Comparison of ENCODE assay signal across 8 mouse cellular contexts in the genomic region with DNA sequence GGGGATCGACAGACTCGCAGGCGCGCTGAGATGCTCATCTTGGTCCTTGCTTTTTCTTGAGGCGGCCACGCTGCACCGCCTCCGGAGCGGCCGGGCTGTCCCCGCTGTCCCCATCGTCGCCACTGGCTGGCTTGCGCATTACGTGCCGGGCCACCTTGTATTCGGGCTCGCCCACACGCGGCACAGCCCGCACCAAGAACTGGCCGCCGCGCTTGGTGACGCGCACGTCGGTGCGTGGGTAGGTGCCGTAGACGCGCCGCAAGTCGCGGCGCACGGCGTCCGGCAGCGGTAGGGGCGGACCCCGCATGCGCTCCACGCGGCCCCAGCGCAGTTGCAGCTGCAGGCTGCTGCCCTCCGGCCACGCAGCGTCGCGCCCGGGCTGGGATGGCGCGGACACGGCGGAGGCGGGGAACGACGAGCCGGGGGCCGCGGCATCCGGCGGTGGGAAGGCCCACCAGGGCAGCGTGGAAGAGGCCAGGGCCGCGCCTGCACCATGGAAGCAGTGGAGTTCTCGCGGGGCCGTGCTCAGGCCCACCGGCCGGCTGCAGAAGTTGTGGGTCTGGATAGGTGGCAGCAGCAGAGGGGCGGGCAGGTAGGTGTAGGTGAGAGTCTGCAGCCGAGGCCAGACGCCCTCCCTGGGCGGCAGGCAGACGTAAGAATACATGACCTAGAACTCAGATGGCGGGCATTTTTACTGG. TPM values are rescaled to one million over a fixed set of nuclear protein-coding genes. Genes with fewer than 3 reads are reported as not detected.
DNase-seq lines count a peak whose midpoint lies in the region; ATAC-seq and TF ChIP-seq lines count a peak whose summit lies in the region.

No protein-coding gene starts in this region.

- WGBS in bone marrow, adult 2 months, result under 1% methylated on average over 78 of the region's 78 CpGs
- under 1% methylated on average over 78 of the region's 78 CpGs for WGBS in forebrain, embryonic 10.5 days
- under 1% methylated on average over 78 of the region's 78 CpGs for WGBS in heart, embryonic 13.5 days
- under 1% methylated on average over 65 of the region's 78 CpGs for WGBS in kidney, embryonic 16.5 days
- WGBS in liver, adult 2 months, result under 1% methylated on average over 77 of the region's 78 CpGs
- WGBS in midbrain, postnatal 0 days, result under 1% methylated on average over 71 of the region's 78 CpGs

- H3K27ac ChIP-seq in CH12.LX (ENCODE audit: insufficient read depth, low read depth), result no peak overlapping the region
- H3K27ac ChIP-seq in bone marrow, adult 2 months (ENCODE audit: control insufficient read depth, insufficient read depth, low read depth, low read length, poor library complexity), result peak overlapping the region; percentile 67
- H3K27ac ChIP-seq in forebrain, embryonic 10.5 days, result peak overlapping the region; percentile 87
- H3K27ac ChIP-seq in heart, embryonic 13.5 days (replicated peaks), result peak overlapping the region; percentile 77
- H3K27ac ChIP-seq in kidney, embryonic 16.5 days (ENCODE audit: low read length), result peak overlapping the region; percentile 77
- H3K27ac ChIP-seq in liver, adult 2 months (replicated peaks; ENCODE audit: insufficient read depth, low read depth, low read length), result no peak overlapping the region
- peak overlapping the region; percentile 88 for H3K27ac ChIP-seq in midbrain, postnatal 0 days (ENCODE audit: low read depth, low read length)

- no peaks in the 10 kb centered on the region for H3K79me2 ChIP-seq in CH12.LX (replicated peaks; ENCODE audit: control insufficient read depth, extremely low read depth, insufficient read depth, poor library complexity, severe bottlenecking)
- no peaks in the 10 kb centered on the region for H3K79me2 ChIP-seq in liver, adult 2 months (ENCODE audit: control insufficient read depth, insufficient read depth, low read length)

- TF ChIP-seq RAD21 in CH12.LX (IDR thresholded peaks at IDR 0.05; ENCODE audit: low read depth, low read length), result no peak

- peak; percentile 55; the same call in 1 of the 2 replicates for ATAC-seq in heart, embryonic 13.5 days (ENCODE audit: extremely low read depth, insufficient number of reproducible peaks, low FRiP score, low TSS enrichment)
- ATAC-seq in kidney, embryonic 16.5 days (ENCODE audit: low FRiP score, low TSS enrichment), result peak; percentile 91
- ATAC-seq in midbrain, postnatal 0 days (ENCODE audit: low FRiP score), result peak; percentile 95

- peak; percentile 76 for TF ChIP-seq POLR2A in CH12.LX (IDR thresholded peaks at IDR 0.05; ENCODE audit: low read depth, low read length)
- TF ChIP-seq POLR2A in bone marrow, adult 2 months (IDR thresholded peaks at IDR 0.05; ENCODE audit: borderline replicate concordance, control insufficient read depth, low read depth, low read length), result peak; percentile 39; the same call in 1 of the 2 replicates
- TF ChIP-seq POLR2A in liver, adult 2 months (IDR thresholded peaks at IDR 0.05; ENCODE audit: extremely low read depth, insufficient read depth, low read length), result no peak

- TF ChIP-seq CTCF in CH12.LX (conservative IDR thresholded peaks at IDR 0.05 in 1 of 2, IDR thresholded peaks at IDR 0.05 in 1 of 2; ENCODE audit: low read depth in 2 of 2, low read length in 2 of 2), result no peak
- no peak for TF ChIP-seq CTCF in bone marrow, adult 2 months (IDR thresholded peaks at IDR 0.05; ENCODE audit: control insufficient read depth, insufficient read depth, low read length)
- TF ChIP-seq CTCF in liver, adult 2 months (IDR thresholded peaks at IDR 0.05; ENCODE audit: low read depth, low read length), result no peak
- no peak; the same call in 1 of the 2 replicates for TF ChIP-seq CTCF in midbrain, postnatal 0 days (IDR thresholded peaks at IDR 0.05)

- H3K9me3 ChIP-seq in CH12.LX (replicated peaks; ENCODE audit: low read length), result no peaks in the 10 kb centered on the region
- H3K9me3 ChIP-seq in forebrain, embryonic 10.5 days, result no peaks in the 10 kb centered on the region
- no peaks in the 10 kb centered on the region for H3K9me3 ChIP-seq in heart, embryonic 13.5 days
- no peaks in the 10 kb centered on the region for H3K9me3 ChIP-seq in kidney, embryonic 16.5 days (ENCODE audit: low read length)
- H3K9me3 ChIP-seq in midbrain, postnatal 0 days (ENCODE audit: low read length), result no peaks in the 10 kb centered on the region

- H3K4me3 ChIP-seq in CH12.LX (replicated peaks in 1 of 3; ENCODE audit: low read depth in 2 of 3, low read length in 2 of 3, poor library complexity in 1 of 3), result peak overlapping the region; percentile 53 to 84 (median 82)
- peak overlapping the region; percentile 67 for H3K4me3 ChIP-seq in bone marrow, adult 2 months (replicated peaks; ENCODE audit: control insufficient read depth, low read depth, low read length)
- peak overlapping the region; percentile 75 for H3K4me3 ChIP-seq in forebrain, embryonic 10.5 days
- peak overlapping the region; percentile 72 for H3K4me3 ChIP-seq in heart, embryonic 13.5 days
- peak overlapping the region; percentile 72 for H3K4me3 ChIP-seq in kidney, embryonic 16.5 days (ENCODE audit: low read length)
- H3K4me3 ChIP-seq in liver, adult 2 months (ENCODE audit: insufficient read depth, low read depth, low read length), result peak overlapping the region; percentile 74
- H3K4me3 ChIP-seq in midbrain, postnatal 0 days (ENCODE audit: low read depth, low read length), result peak overlapping the region; percentile 56

- H3K27me3 ChIP-seq in CH12.LX (replicated peaks), result no peaks in the 10 kb centered on the region
- peaks cover 83% of the 10 kb centered on the region for H3K27me3 ChIP-seq in forebrain, embryonic 10.5 days (ENCODE audit: poor library complexity, severe bottlenecking)
- H3K27me3 ChIP-seq in heart, embryonic 13.5 days (replicated peaks), result peaks cover 60% of the 10 kb centered on the region
- no peaks in the 10 kb centered on the region for H3K27me3 ChIP-seq in kidney, embryonic 16.5 days (ENCODE audit: insufficient read depth, low read length)
- H3K27me3 ChIP-seq in liver, adult 2 months (ENCODE audit: control insufficient read depth, insufficient read depth, low read length), result no peaks in the 10 kb centered on the region
- H3K27me3 ChIP-seq in midbrain, postnatal 0 days (ENCODE audit: insufficient read depth, low read length), result no peaks in the 10 kb centered on the region
- H3K27me3 ChIP-seq in splenic B cell, adult 2 months (ENCODE audit: control insufficient read depth, insufficient read depth, low read length, poor library complexity, severe bottlenecking), result no peaks in the 10 kb centered on the region

- H3K9ac ChIP-seq in CH12.LX (ENCODE audit: insufficient read depth, low read depth), result peak overlapping the region; percentile 82
- H3K9ac ChIP-seq in heart, embryonic 13.5 days, result peak overlapping the region; percentile 88
- peak overlapping the region; percentile 86 for H3K9ac ChIP-seq in kidney, embryonic 16.5 days (replicated peaks; ENCODE audit: low read length)
- H3K9ac ChIP-seq in liver, adult 2 months (ENCODE audit: low read depth, low read length), result peak overlapping the region; percentile 80
- peak overlapping the region; percentile 80 for H3K9ac ChIP-seq in midbrain, postnatal 0 days (replicated peaks; ENCODE audit: low read length, poor library complexity, severe bottlenecking)

- TF ChIP-seq EP300 in CH12.LX (IDR thresholded peaks at IDR 0.05; ENCODE audit: low read length), result no peak

- peak; percentile 68 for DNase-seq in CH12.LX (ENCODE audit: extremely low read depth)
- DNase-seq in forebrain, embryonic 10.5 days (ENCODE audit: extremely low spot score, low spot score), result peak; percentile 68
- no peak for DNase-seq in liver, adult 2 months (ENCODE audit: extremely low read depth, low read depth, low spot score)
- peak; percentile 93 for DNase-seq in midbrain, postnatal 0 days (ENCODE audit: low spot score)
- peak; percentile 69 for DNase-seq in splenic B cell, adult 2 months (ENCODE audit: low read depth, low spot score)

- peak overlapping the region; percentile 95 for H3K4me2 ChIP-seq in CH12.LX (ENCODE audit: insufficient read depth, low read depth, poor library complexity, severe bottlenecking)
- peak overlapping the region; percentile 96 for H3K4me2 ChIP-seq in heart, embryonic 13.5 days
- H3K4me2 ChIP-seq in kidney, embryonic 16.5 days (replicated peaks; ENCODE audit: low read depth, low read length), result peak overlapping the region; percentile 96
- peak overlapping the region; percentile 56 for H3K4me2 ChIP-seq in midbrain, postnatal 0 days (ENCODE audit: low read depth, low read length, poor library complexity, severe bottlenecking)

- in situ Hi-C loops in CH12.LX (cut with MboI; ENCODE audit: low pct_ligation_motif_present, low pct_unique_long_range_greater_than_20kb, low sequenced_read_pairs), result no loop called here

- H3K4me1 ChIP-seq in CH12.LX (ENCODE audit: control insufficient read depth in 1 of 2, insufficient read depth in 2 of 2), result peaks cover 2 to 21% of the 10 kb centered on the region in 2 experiments; a peak in 3 of 4 replicates
- peaks cover 4% of the 10 kb centered on the region for H3K4me1 ChIP-seq in bone marrow, adult 2 months (ENCODE audit: control insufficient read depth, insufficient read depth, low read length)
- peaks cover 29% of the 10 kb centered on the region for H3K4me1 ChIP-seq in forebrain, embryonic 10.5 days
- peaks cover 23% of the 10 kb centered on the region for H3K4me1 ChIP-seq in heart, embryonic 13.5 days
- peaks cover 17% of the 10 kb centered on the region for H3K4me1 ChIP-seq in kidney, embryonic 16.5 days (ENCODE audit: insufficient read depth, low read length)
- H3K4me1 ChIP-seq in liver, adult 2 months (ENCODE audit: control insufficient read depth, insufficient read depth, low read length), result peaks cover 4% of the 10 kb centered on the region; the same call in 1 of the 2 replicates
- H3K4me1 ChIP-seq in midbrain, postnatal 0 days (ENCODE audit: insufficient read depth, low read length), result peaks cover 8% of the 10 kb centered on the region; the same call in 1 of the 2 replicates

- dilution Hi-C loops in CH12.LX (cut with MboI; ENCODE audit: extremely low pct_ligation_motif_present, extremely low pct_unique_long_range_greater_than_20kb, low sequenced_read_pairs), result no loop called here

- H3K36me3 ChIP-seq in CH12.LX (replicated peaks in 1 of 2; ENCODE audit: control insufficient read depth in 1 of 2, insufficient read depth in 1 of 2, low read length in 1 of 2), result peaks cover 0 to 2% of the 10 kb centered on the region in 2 experiments
- H3K36me3 ChIP-seq in forebrain, embryonic 10.5 days (replicated peaks), result no peaks in the 10 kb centered on the region
- H3K36me3 ChIP-seq in heart, embryonic 13.5 days, result no peaks in the 10 kb centered on the region
- no peaks in the 10 kb centered on the region for H3K36me3 ChIP-seq in kidney, embryonic 16.5 days (ENCODE audit: insufficient read depth, low read length)
- H3K36me3 ChIP-seq in liver, adult 2 months (ENCODE audit: control insufficient read depth, insufficient read depth, low read length), result no peaks in the 10 kb centered on the region
- H3K36me3 ChIP-seq in midbrain, postnatal 0 days (ENCODE audit: insufficient read depth, low read length), result no peaks in the 10 kb centered on the region
- no peaks in the 10 kb centered on the region for H3K36me3 ChIP-seq in splenic B cell, adult 2 months (ENCODE audit: control insufficient read depth, insufficient read depth, low read length, poor library complexity, severe bottlenecking)

RNA-seq across cellular contexts. Expression of a gene that starts 1.2 kb away (rescaled TPM):
- total RNA-seq in CH12.LX (2012; rRNA removed), result 1.3 and 1.4 TPM in 2 replicates
- 1.5 and 1.6 TPM in 2 replicates for total RNA-seq in CH12.LX (2014; rRNA removed)
- polyA plus RNA-seq in CH12.LX (2012; ENCODE audit: insufficient read length, low read depth), result 1.1 and 1.4 TPM in 2 replicates
- polyA plus RNA-seq in bone marrow, adult 2 months (2011; ENCODE audit: insufficient read depth, insufficient read length, low replicate concordance, missing spikeins), result 1.1 TPM in 1 of 2 replicates, not detected in the other
- 1.0 and 1.1 TPM in 2 replicates for polyA plus RNA-seq in forebrain, embryonic 10.5 days (2016; fragmentation: Nextera tagmentation; extraction: Ambion mirVana)
- polyA plus RNA-seq in heart, embryonic 13.5 days (2015; fragmentation: Nextera tagmentation; extraction: Ambion mirVana), result 0.76 and 1.4 TPM in 2 replicates
- polyA plus RNA-seq in kidney, embryonic 16.5 days (2015; fragmentation: Nextera tagmentation; extraction: Ambion mirVana), result 2.5 and 2.6 TPM in 2 replicates
- total RNA-seq in liver, adult 2 months (2014; rRNA removed), result 0.09 and 0.40 TPM in 2 replicates
- polyA plus RNA-seq in liver, adult 2 months (2012; rRNA removed), result 0.10 and 0.25 TPM in 2 replicates
- total RNA-seq in midbrain, postnatal 0 days (2014; rRNA removed), result 2.0 and 3.8 TPM in 2 replicates
- 2.0 and 2.2 TPM in 2 replicates for polyA plus RNA-seq in midbrain, postnatal 0 days (2015; fragmentation: Nextera tagmentation; extraction: Ambion mirVana)

RNA-seq across cellular contexts. Expression of a gene that starts 8.0 kb away (rescaled TPM):
- 4.9 and 7.6 TPM in 2 replicates for total RNA-seq in CH12.LX (2012; rRNA removed)
- 2.8 and 3.1 TPM in 2 replicates for total RNA-seq in CH12.LX (2014; rRNA removed)
- 13.2 and 15.9 TPM in 2 replicates for polyA plus RNA-seq in CH12.LX (2012; ENCODE audit: insufficient read length, low read depth)
- 5.1 and 14.9 TPM in 2 replicates for polyA plus RNA-seq in bone marrow, adult 2 months (2011; ENCODE audit: insufficient read depth, insufficient read length, low replicate concordance, missing spikeins)
- 12.5 and 13.3 TPM in 2 replicates for polyA plus RNA-seq in forebrain, embryonic 10.5 days (2016; fragmentation: Nextera tagmentation; extraction: Ambion mirVana)
- 4.5 and 5.2 TPM in 2 replicates for polyA plus RNA-seq in heart, embryonic 13.5 days (2015; fragmentation: Nextera tagmentation; extraction: Ambion mirVana)
- 14.7 and 16.9 TPM in 2 replicates for polyA plus RNA-seq in kidney, embryonic 16.5 days (2015; fragmentation: Nextera tagmentation; extraction: Ambion mirVana)
- 1.2 and 1.3 TPM in 2 replicates for total RNA-seq in liver, adult 2 months (2014; rRNA removed)
- 17.9 and 22.0 TPM in 2 replicates for polyA plus RNA-seq in liver, adult 2 months (2012; rRNA removed)
- total RNA-seq in midbrain, postnatal 0 days (2014; rRNA removed), result 7.2 and 19.2 TPM in 2 replicates
- polyA plus RNA-seq in midbrain, postnatal 0 days (2015; fragmentation: Nextera tagmentation; extraction: Ambion mirVana), result 10.6 and 11.4 TPM in 2 replicates

RNA-seq across cellular contexts. Expression of a gene that starts 10.4 kb away (rescaled TPM):
- total RNA-seq in CH12.LX (2012; rRNA removed), result 95.1 and 102 TPM in 2 replicates
- 117 and 120 TPM in 2 replicates for total RNA-seq in CH12.LX (2014; rRNA removed)
- 94.4 and 123 TPM in 2 replicates for polyA plus RNA-seq in CH12.LX (2012; ENCODE audit: insufficient read length, low read depth)
- polyA plus RNA-seq in bone marrow, adult 2 months (2011; ENCODE audit: insufficient read depth, insufficient read length, low replicate concordance, missing spikeins), result 74.9 and 161 TPM in 2 replicates
- 206 and 224 TPM in 2 replicates for polyA plus RNA-seq in forebrain, embryonic 10.5 days (2016; fragmentation: Nextera tagmentation; extraction: Ambion mirVana)
- 114 and 131 TPM in 2 replicates for polyA plus RNA-seq in heart, embryonic 13.5 days (2015; fragmentation: Nextera tagmentation; extraction: Ambion mirVana)
- 188 and 198 TPM in 2 replicates for polyA plus RNA-seq in kidney, embryonic 16.5 days (2015; fragmentation: Nextera tagmentation; extraction: Ambion mirVana)
- total RNA-seq in liver, adult 2 months (2014; rRNA removed), result 19.5 and 21.7 TPM in 2 replicates
- 24.6 and 25.1 TPM in 2 replicates for polyA plus RNA-seq in liver, adult 2 months (2012; rRNA removed)
- total RNA-seq in midbrain, postnatal 0 days (2014; rRNA removed), result 157 and 177 TPM in 2 replicates
- polyA plus RNA-seq in midbrain, postnatal 0 days (2015; fragmentation: Nextera tagmentation; extraction: Ambion mirVana), result 314 and 337 TPM in 2 replicates

RNA-seq across cellular contexts. Expression of a gene that starts 20.9 kb away (rescaled TPM):
- total RNA-seq in CH12.LX (2012; rRNA removed) (9.9 and 10.4 TPM in 2 replicates), CH12.LX (2014; rRNA removed) (6.8 and 9.4 TPM in 2 replicates)
- polyA plus RNA-seq in CH12.LX (2012; ENCODE audit: insufficient read length, low read depth), result 7.3 and 7.6 TPM in 2 replicates
- polyA plus RNA-seq in bone marrow, adult 2 months (2011; ENCODE audit: insufficient read depth, insufficient read length, low replicate concordance, missing spikeins), result 1.2 and 3.0 TPM in 2 replicates
- polyA plus RNA-seq in forebrain, embryonic 10.5 days (2016; fragmentation: Nextera tagmentation; extraction: Ambion mirVana), result 17.9 and 18.0 TPM in 2 replicates
- 9.5 and 10.2 TPM in 2 replicates for polyA plus RNA-seq in heart, embryonic 13.5 days (2015; fragmentation: Nextera tagmentation; extraction: Ambion mirVana)
- polyA plus RNA-seq in kidney, embryonic 16.5 days (2015; fragmentation: Nextera tagmentation; extraction: Ambion mirVana), result 22.4 and 26.0 TPM in 2 replicates
- 6.2 and 6.4 TPM in 2 replicates for total RNA-seq in liver, adult 2 months (2014; rRNA removed)
- polyA plus RNA-seq in liver, adult 2 months (2012; rRNA removed), result 15.1 and 22.6 TPM in 2 replicates
- 48.3 and 57.8 TPM in 2 replicates for total RNA-seq in midbrain, postnatal 0 days (2014; rRNA removed)
- 55.2 and 56.8 TPM in 2 replicates for polyA plus RNA-seq in midbrain, postnatal 0 days (2015; fragmentation: Nextera tagmentation; extraction: Ambion mirVana)

RNA-seq across cellular contexts. Expression of a gene that starts 22.0 kb away (rescaled TPM):
- total RNA-seq in CH12.LX (2012; rRNA removed) (1.3 and 2.2 TPM in 2 replicates), CH12.LX (2014; rRNA removed) (0.39 and 0.70 TPM in 2 replicates)
- 20.1 and 20.6 TPM in 2 replicates for polyA plus RNA-seq in CH12.LX (2012; ENCODE audit: insufficient read length, low read depth)
- 1.1 and 4.8 TPM in 2 replicates for polyA plus RNA-seq in bone marrow, adult 2 months (2011; ENCODE audit: insufficient read depth, insufficient read length, low replicate concordance, missing spikeins)
- 2.8 and 2.9 TPM in 2 replicates for polyA plus RNA-seq in forebrain, embryonic 10.5 days (2016; fragmentation: Nextera tagmentation; extraction: Ambion mirVana)
- polyA plus RNA-seq in heart, embryonic 13.5 days (2015; fragmentation: Nextera tagmentation; extraction: Ambion mirVana), result 4.3 and 5.6 TPM in 2 replicates
- 4.5 and 5.4 TPM in 2 replicates for polyA plus RNA-seq in kidney, embryonic 16.5 days (2015; fragmentation: Nextera tagmentation; extraction: Ambion mirVana)
- 0.27 and 0.46 TPM in 2 replicates for total RNA-seq in liver, adult 2 months (2014; rRNA removed)
- polyA plus RNA-seq in liver, adult 2 months (2012; rRNA removed), result 0.57 and 0.71 TPM in 2 replicates
- 471 and 481 TPM in 2 replicates for total RNA-seq in midbrain, postnatal 0 days (2014; rRNA removed)
- polyA plus RNA-seq in midbrain, postnatal 0 days (2015; fragmentation: Nextera tagmentation; extraction: Ambion mirVana), result 179 and 185 TPM in 2 replicates

Comparison
In these comparisons a context has a peak if more than half of its experiments do, and no peak if none do; other contexts are left out.
1. H3K27ac ChIP-seq: peak in bone marrow, adult 2 months (single experiment), forebrain, embryonic 10.5 days (single experiment), heart, embryonic 13.5 days (single experiment), kidney, embryonic 16.5 days (single experiment) and midbrain, postnatal 0 days (single experiment); none in CH12.LX (single experiment) and liver, adult 2 months (single experiment).
2. Peak in every context shown above with its lines, with median percentiles within 50 percentile points of each other: H3K4me2 ChIP-seq, H3K4me3 ChIP-seq, H3K9ac ChIP-seq and ATAC-seq.